Mouse (Mus musculus) bone marrow macrophage, adult 2 months (primary cell): ENCODE measurements around the gene Kiz.

ENCODE experiments used
- CTCF ChIP-seq: IDR thresholded peaks from 2 replicates; pipeline ENCODE4 v1.5.1; 2012; ENCODE audit warnings: low read depth, mild to moderate bottlenecking, low read length, moderate library complexity
- POLR2A ChIP-seq: IDR thresholded peaks from 2 replicates; pipeline ENCODE4 v1.6.1; 2012; ENCODE audit warnings: mild to moderate bottlenecking, low read depth, low read length, borderline replicate concordance

GRCm38 (mm10) chr2:146856120-146856519 lies 456 bp downstream of the Kiz start:
- no peak for TF ChIP-seq POLR2A
- TF ChIP-seq CTCF, result no peak
